In the genomic region with DNA sequence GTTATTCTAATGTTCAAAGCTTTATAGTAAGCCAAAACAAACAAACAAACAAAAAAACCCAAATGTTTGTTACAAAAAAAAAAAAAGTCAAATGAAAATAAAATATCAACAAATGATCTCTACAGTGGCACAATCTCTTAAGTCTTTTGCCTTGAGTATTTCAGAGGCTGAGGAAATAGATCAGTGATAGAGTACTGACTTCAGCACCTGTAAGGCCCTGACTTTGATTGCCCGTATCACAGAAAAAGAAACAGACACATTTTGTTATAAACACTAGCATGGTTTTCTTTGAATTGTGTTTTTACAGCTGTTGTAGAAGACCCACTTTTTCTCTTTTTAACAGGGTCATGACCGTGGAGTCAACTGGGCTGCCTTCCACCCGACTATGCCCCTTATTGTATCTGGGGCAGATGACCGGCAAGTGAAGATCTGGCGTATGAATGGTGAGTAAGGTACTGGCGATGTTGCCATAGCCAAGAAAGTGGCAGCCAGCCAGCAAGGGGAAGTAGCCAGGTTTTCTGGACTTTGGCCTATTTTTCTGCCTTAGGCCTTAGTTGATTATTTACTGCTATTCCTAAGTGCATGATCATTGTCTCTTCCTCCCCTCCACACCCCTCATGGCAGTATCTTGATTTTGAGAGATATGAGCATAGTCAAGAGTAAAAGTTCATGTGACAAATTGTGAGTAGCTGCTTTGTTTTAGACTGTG, we compare ENCODE assay signal across 17 mouse cellular contexts. TPM values are rescaled to one million over a fixed set of nuclear protein-coding genes. Genes with fewer than 3 reads are reported as not detected.
DNase-seq lines count a peak whose midpoint lies in the region; ATAC-seq and TF ChIP-seq lines count a peak whose summit lies in the region.
"Had no signal": no experiment of that assay in that cellular context is flagged by ENCODE, and none has a peak within 500 bp of the region (broad histone marks: within the 10 kb centered on the region; RNA-seq: fewer than 3 reads in every experiment).

No protein-coding gene starts in this region.

- H3K4me2 ChIP-seq in kidney, postnatal 0 days (ENCODE audit: low read length): no peak overlapping the region
- no peak overlapping the region for H3K4me2 ChIP-seq in midbrain, embryonic 13.5 days (replicated peaks)
- H3K4me2 ChIP-seq: liver, embryonic 13.5 days; neural tube, embryonic 13.5 days had no signal

- no peak overlapping the region for H3K4me3 ChIP-seq in kidney, postnatal 0 days (replicated peaks; ENCODE audit: low read depth, low read length)
- H3K4me3 ChIP-seq in midbrain, embryonic 13.5 days (replicated peaks): no peak overlapping the region
- H3K4me3 ChIP-seq: gastrocnemius, adult 2 months; liver, embryonic 13.5 days; neural tube, embryonic 13.5 days had no signal

- no peaks in the 10 kb centered on the region for H3K27me3 ChIP-seq in kidney, postnatal 0 days (ENCODE audit: insufficient read depth, low read length)
- no peaks in the 10 kb centered on the region for H3K27me3 ChIP-seq in midbrain, embryonic 13.5 days
- H3K27me3 ChIP-seq: liver, embryonic 13.5 days; neural tube, embryonic 13.5 days had no signal

- 70% methylated on average over 6 of the region's 6 CpGs for WGBS in kidney, postnatal 0 days
- WGBS in midbrain, embryonic 13.5 days: 86% methylated on average over 6 of the region's 6 CpGs

- H3K9ac ChIP-seq in kidney, postnatal 0 days (ENCODE audit: low read depth, low read length): no peak overlapping the region
- H3K9ac ChIP-seq in midbrain, embryonic 13.5 days (replicated peaks): no peak overlapping the region
- H3K9ac ChIP-seq: liver, embryonic 13.5 days; neural tube, embryonic 13.5 days had no signal

- peaks cover 71% of the 10 kb centered on the region; the same call in 1 of the 2 replicates for H3K36me3 ChIP-seq in kidney, postnatal 0 days (ENCODE audit: insufficient read depth, low read length)
- peaks cover 72% of the 10 kb centered on the region for H3K36me3 ChIP-seq in midbrain, embryonic 13.5 days

- DNase-seq in adrenal gland, postnatal 14 days: peak; percentile 61
- no peak for DNase-seq in adrenal gland, adult 8-10 months
- DNase-seq in MN1 (ENCODE audit: low spot score): peak; percentile 92
- DNase-seq in cerebellum, adult 9-10 months: peak; percentile 36
- DNase-seq in kidney, postnatal 0 days (ENCODE audit: low spot score): peak; percentile 22
- DNase-seq: gastrocnemius, adult 2 months; liver, embryonic 13.5 days; lung, postnatal 14 days; retina, postnatal 1 day had no signal

- no peak for TF ChIP-seq CTCF in kidney, postnatal 0 days (IDR thresholded peaks at IDR 0.05; ENCODE audit: low read depth)

- H3K27ac ChIP-seq in kidney, postnatal 0 days: no peak overlapping the region
- H3K27ac ChIP-seq in midbrain, embryonic 13.5 days: no peak overlapping the region
- H3K27ac ChIP-seq: gastrocnemius, adult 2 months; liver, embryonic 13.5 days; neural tube, embryonic 13.5 days had no signal

- H3K4me1 ChIP-seq in kidney, postnatal 0 days (replicated peaks; ENCODE audit: insufficient read depth, low read length): no peaks in the 10 kb centered on the region
- H3K4me1 ChIP-seq in midbrain, embryonic 13.5 days (replicated peaks): peaks cover 7% of the 10 kb centered on the region
- H3K4me1 ChIP-seq: liver, embryonic 13.5 days had no signal

- no peaks in the 10 kb centered on the region for H3K9me3 ChIP-seq in kidney, postnatal 0 days (replicated peaks; ENCODE audit: low read length)
- no peaks in the 10 kb centered on the region for H3K9me3 ChIP-seq in midbrain, embryonic 13.5 days
- H3K9me3 ChIP-seq: liver, embryonic 13.5 days; neural tube, embryonic 13.5 days had no signal

- peak; percentile 57 for ATAC-seq in kidney, postnatal 0 days (replicated peaks; ENCODE audit: low FRiP score, low read depth)
- no peak for ATAC-seq in midbrain, embryonic 13.5 days
- ATAC-seq in megakaryocyte-erythroid progenitor cell, adult 5-6 weeks (replicated peaks; ENCODE audit: low FRiP score, low TSS enrichment, poor library complexity, severe bottlenecking): no peak
- no peak for ATAC-seq in granulocyte monocyte progenitor cell, adult 5-6 weeks (replicated peaks; ENCODE audit: poor library complexity, severe bottlenecking)
- ATAC-seq: forebrain, embryonic 14.5 days; midbrain, embryonic 16.5 days had no signal

RNA-seq across cellular contexts. Expression of a gene that starts 16.9 kb away (rescaled TPM):
- 89.8 and 101 TPM in 2 replicates for total RNA-seq in adrenal gland, postnatal 14 days (2021)
- total RNA-seq in adrenal gland, adult 8-10 months (2022): 100 to 1,000 TPM; 110 to 135 (median 124) TPM
- 129 and 135 TPM in 2 replicates for polyA plus RNA-seq in kidney, postnatal 0 days (2015; fragmentation: Nextera tagmentation; extraction: Ambion mirVana)
- polyA plus RNA-seq in midbrain, embryonic 13.5 days (2015; fragmentation: Nextera tagmentation; extraction: Ambion mirVana): 126 and 129 TPM in 2 replicates
- total RNA-seq in megakaryocyte-erythroid progenitor cell, adult 5-6 weeks (2014; fragmentation: Nextera tagmentation): 42.0 and 57.3 TPM in 2 replicates
- total RNA-seq in megakaryocyte-erythroid progenitor cell, adult 5-6 weeks (2017): 19.7 and 24.6 TPM in 2 replicates
- 63.1 and 77.4 TPM in 2 replicates for total RNA-seq in granulocyte monocyte progenitor cell, adult 5-6 weeks (2014; fragmentation: Nextera tagmentation)
- total RNA-seq in granulocyte monocyte progenitor cell, adult 5-6 weeks (2017): 29.3 and 38.9 TPM in 2 replicates

RNA-seq across cellular contexts. Expression of a gene that starts 17.1 kb away (rescaled TPM):
- 161 TPM in 2 replicates for total RNA-seq in adrenal gland, postnatal 14 days (2021)
- 100 to 1,000 TPM; 180 to 214 (median 195) TPM for total RNA-seq in adrenal gland, adult 8-10 months (2022)
- 143 and 163 TPM in 2 replicates for polyA plus RNA-seq in kidney, postnatal 0 days (2015; fragmentation: Nextera tagmentation; extraction: Ambion mirVana)
- polyA plus RNA-seq in midbrain, embryonic 13.5 days (2015; fragmentation: Nextera tagmentation; extraction: Ambion mirVana): 190 and 202 TPM in 2 replicates
- total RNA-seq in megakaryocyte-erythroid progenitor cell, adult 5-6 weeks (2014; fragmentation: Nextera tagmentation): 107 and 133 TPM in 2 replicates
- 107 and 114 TPM in 2 replicates for total RNA-seq in megakaryocyte-erythroid progenitor cell, adult 5-6 weeks (2017)
- total RNA-seq in granulocyte monocyte progenitor cell, adult 5-6 weeks (2014; fragmentation: Nextera tagmentation): 183 and 188 TPM in 2 replicates
- total RNA-seq in granulocyte monocyte progenitor cell, adult 5-6 weeks (2017): 175 and 184 TPM in 2 replicates

RNA-seq across cellular contexts. Expression of a gene that starts 27.1 kb away (rescaled TPM):
- total RNA-seq in adrenal gland, postnatal 14 days (2021): 135 and 141 TPM in 2 replicates
- 100 to 1,000 TPM in 3 of 4 experiments, 10 to 100 TPM in 1; 99.8 to 153 (median 120) TPM for total RNA-seq in adrenal gland, adult 8-10 months (2022)
- 133 and 136 TPM in 2 replicates for polyA plus RNA-seq in kidney, postnatal 0 days (2015; fragmentation: Nextera tagmentation; extraction: Ambion mirVana)
- 171 and 172 TPM in 2 replicates for polyA plus RNA-seq in midbrain, embryonic 13.5 days (2015; fragmentation: Nextera tagmentation; extraction: Ambion mirVana)
- 31.6 and 53.9 TPM in 2 replicates for total RNA-seq in megakaryocyte-erythroid progenitor cell, adult 5-6 weeks (2014; fragmentation: Nextera tagmentation)
- 45.1 and 48.2 TPM in 2 replicates for total RNA-seq in megakaryocyte-erythroid progenitor cell, adult 5-6 weeks (2017)
- 28.3 and 40.3 TPM in 2 replicates for total RNA-seq in granulocyte monocyte progenitor cell, adult 5-6 weeks (2014; fragmentation: Nextera tagmentation)
- 35.8 and 47.3 TPM in 2 replicates for total RNA-seq in granulocyte monocyte progenitor cell, adult 5-6 weeks (2017)

RNA-seq across cellular contexts. Expression of a gene that starts 42.1 kb away (rescaled TPM):
- not detected in 2 replicates for total RNA-seq in adrenal gland, postnatal 14 days (2021)
- not detected for total RNA-seq in adrenal gland, adult 8-10 months (2022)
- polyA plus RNA-seq in kidney, postnatal 0 days (2015; fragmentation: Nextera tagmentation; extraction: Ambion mirVana): not detected in 2 replicates
- 7.7 and 8.9 TPM in 2 replicates for polyA plus RNA-seq in midbrain, embryonic 13.5 days (2015; fragmentation: Nextera tagmentation; extraction: Ambion mirVana)
- total RNA-seq in megakaryocyte-erythroid progenitor cell, adult 5-6 weeks (2014; fragmentation: Nextera tagmentation): not detected in 2 replicates
- total RNA-seq in megakaryocyte-erythroid progenitor cell, adult 5-6 weeks (2017): not detected in 2 replicates
- not detected in 2 replicates for total RNA-seq in granulocyte monocyte progenitor cell, adult 5-6 weeks (2014; fragmentation: Nextera tagmentation)
- not detected in 2 replicates for total RNA-seq in granulocyte monocyte progenitor cell, adult 5-6 weeks (2017)
- total RNA-seq: gastrocnemius, adult 2 months; heart, postnatal 25 days had no signal
- polyA plus RNA-seq: intestine, embryonic 14.5 days; liver, embryonic 13.5 days had no signal

RNA-seq across cellular contexts. Expression of a gene that starts 48.4 kb away (rescaled TPM):
- 118 and 125 TPM in 2 replicates for total RNA-seq in adrenal gland, postnatal 14 days (2021)
- 100 to 1,000 TPM; 141 to 189 (median 156) TPM for total RNA-seq in adrenal gland, adult 8-10 months (2022)
- polyA plus RNA-seq in kidney, postnatal 0 days (2015; fragmentation: Nextera tagmentation; extraction: Ambion mirVana): 110 and 123 TPM in 2 replicates
- polyA plus RNA-seq in midbrain, embryonic 13.5 days (2015; fragmentation: Nextera tagmentation; extraction: Ambion mirVana): 106 and 109 TPM in 2 replicates
- total RNA-seq in megakaryocyte-erythroid progenitor cell, adult 5-6 weeks (2014; fragmentation: Nextera tagmentation): 106 and 110 TPM in 2 replicates
- total RNA-seq in megakaryocyte-erythroid progenitor cell, adult 5-6 weeks (2017): 132 and 142 TPM in 2 replicates
- total RNA-seq in granulocyte monocyte progenitor cell, adult 5-6 weeks (2014; fragmentation: Nextera tagmentation): 68.0 and 76.2 TPM in 2 replicates
- 107 and 114 TPM in 2 replicates for total RNA-seq in granulocyte monocyte progenitor cell, adult 5-6 weeks (2017)
